Mouse (Mus musculus) hindbrain, embryonic 14.5 days (tissue): ENCODE results near the gene Rgs3. TPM values are rescaled to one million over a fixed set of nuclear protein-coding genes. Genes with fewer than 3 reads are reported as not detected.

Experiments used
- ATAC-seq: fragments of 200-750 bp; cut with Nextera tagmentation; 2 replicates; pipeline ENCODE4 v1.8.0; 2017; ENCODE audit warnings: moderate number of reproducible peaks, mild to moderate bottlenecking, moderate TSS enrichment, moderate library complexity; ENCODE audit not compliant: low FRiP score
- DNase-seq: peaks from one replicate; pipeline ENCODE4 v3.0.0-alpha.2; 2015; ENCODE audit warnings: low spot score
- H3K27ac ChIP-seq: fragments of 300-500 bp; sonication (generic); 2 replicates; pipeline ENCODE4 v1.5.1; 2014; ENCODE audit warnings: mild to moderate bottlenecking, moderate library complexity
- H3K27me3 ChIP-seq: fragments of 300-500 bp; sonication (generic); 2 replicates; pipeline ENCODE4 v1.6.1; 2014; ENCODE audit warnings: mild to moderate bottlenecking, low read length, mixed read lengths; ENCODE audit not compliant: control insufficient read depth, insufficient read depth
- H3K36me3 ChIP-seq: fragments of 300-500 bp; sonication (generic); replicated peaks from 2 replicates; pipeline ENCODE4 v1.6.1; 2014; ENCODE audit not compliant: control insufficient read depth, insufficient read depth
- H3K4me1 ChIP-seq: fragments of 300-500 bp; sonication (generic); replicated peaks from 2 replicates; pipeline ENCODE4 v1.6.1; 2014; ENCODE audit warnings: antibody characterized with exemption, low read length, mixed read lengths; ENCODE audit not compliant: control insufficient read depth, insufficient read depth
- H3K4me2 ChIP-seq: fragments of 300-500 bp; sonication (generic); replicated peaks from 2 replicates; pipeline ENCODE4 v1.6.1; 2014; ENCODE audit warnings: mild to moderate bottlenecking, moderate library complexity
- H3K4me3 ChIP-seq: fragments of 300-500 bp; sonication (generic); replicated peaks from 2 replicates; pipeline ENCODE4 v1.5.1; 2014; ENCODE audit warnings: mild to moderate bottlenecking, low read length
- H3K9ac ChIP-seq: fragments of 300-500 bp; sonication (generic); 2 replicates; pipeline ENCODE4 v1.6.1; 2014
- H3K9me3 ChIP-seq: fragments of 300-500 bp; sonication (generic); 2 replicates; pipeline ENCODE4 v1.6.1; 2016; ENCODE audit warnings: low read length; ENCODE audit not compliant: control insufficient read depth
- WGBS: fragments of 180-500 bp; shearing (Covaris S2); extraction: QIAGEN DNeasy Blood & Tissue Kit; methylation state at CpG from one replicate; pipeline ENCODE4 v1.1.7; 2014; 5-methylcytosine and 5-hydroxymethylcytosine counted together
- polyA plus RNA-seq: library from polyadenylated mRNA; unstranded; fragments of >200 nt; fragmentation: Nextera tagmentation; extraction: Ambion mirVana; gene quantifications from 2 replicates; pipeline ENCODE4 v1.2.1, GENCODE M21; 2014

The Rgs3 gene
- polyA plus RNA-seq, 1 experiment from 2014 or later = 42.9 TPM

- Histone ChIP-seq H3K9ac (peak overlapping the region; percentile 46), H3K4me1 (peaks cover 32% of the 10 kb centered on the region), H3K4me2 (peak overlapping the region; percentile 38), H3K9me3 (no peaks in the 10 kb centered on the region), H3K27ac (peak overlapping the region; percentile 81), H3K4me3 (peak overlapping the region; percentile 18), H3K36me3 (no peaks in the 10 kb centered on the region), H3K27me3 (no peaks in the 10 kb centered on the region)
- no peak for ATAC-seq
- WGBS = 88% methylated on average over 3 of the region's 3 CpGs
- DNase-seq = no peak
Observed at GRCm38 (mm10) chr4:62619965-62620244, 60.3 kb downstream of the Rgs3 start.

- H3K36me3 ChIP-seq = no peaks in the 10 kb centered on the region
- WGBS = 83% methylated on average over 9 of the region's 9 CpGs
- peak overlapping the region; percentile 38; the same call in 1 of the 2 replicates for H3K4me2 ChIP-seq
- no peaks in the 10 kb centered on the region for H3K27me3 ChIP-seq
- H3K4me3 ChIP-seq = no peak overlapping the region
- no peak for DNase-seq
- H3K9me3 ChIP-seq = no peaks in the 10 kb centered on the region
- H3K4me1 ChIP-seq = peaks cover 36% of the 10 kb centered on the region
- ATAC-seq = no peak
- no peak overlapping the region for H3K9ac ChIP-seq
- H3K27ac ChIP-seq = peak overlapping the region; percentile 56; the same call in 1 of the 2 replicates
Observed at GRCm38 (mm10) chr4:62621151-62621550, 61.5 kb downstream of the Rgs3 start.

GRCm38 (mm10) chr4:62621880-62622675 lies 62.4 kb downstream of the Rgs3 start:
- Histone ChIP-seq H3K27ac (peak overlapping the region; percentile 56), H3K27me3 (no peaks in the 10 kb centered on the region), H3K4me3 (no peak overlapping the region), H3K9ac (no peak overlapping the region), H3K4me2 (peak overlapping the region; percentile 38; the same call in 1 of the 2 replicates), H3K4me1 (peaks cover 36% of the 10 kb centered on the region), H3K9me3 (no peaks in the 10 kb centered on the region), H3K36me3 (no peaks in the 10 kb centered on the region)
- WGBS = 68% methylated on average over 14 of the region's 14 CpGs
- DNase-seq = no peak
- no peak for ATAC-seq

- H3K4me2 ChIP-seq = no peak overlapping the region
- no peaks in the 10 kb centered on the region for H3K9me3 ChIP-seq
- WGBS = 71% methylated on average over 13 of the region's 13 CpGs
- H3K9ac ChIP-seq = no peak overlapping the region; the same call in 1 of the 2 replicates
- H3K27ac ChIP-seq = no peak overlapping the region
- peaks cover 36% of the 10 kb centered on the region for H3K4me1 ChIP-seq
- H3K4me3 ChIP-seq = no peak overlapping the region
- no peaks in the 10 kb centered on the region for H3K27me3 ChIP-seq
- ATAC-seq = no peak
- no peaks in the 10 kb centered on the region for H3K36me3 ChIP-seq
- no peak for DNase-seq
Observed at GRCm38 (mm10) chr4:62623251-62624015, 63.8 kb downstream of the Rgs3 start.

GRCm38 (mm10) chr4:62624679-62625450 lies 65.2 kb downstream of the Rgs3 start:
- Histone ChIP-seq H3K36me3 (no peaks in the 10 kb centered on the region), H3K27me3 (no peaks in the 10 kb centered on the region), H3K4me1 (peaks cover 25% of the 10 kb centered on the region), H3K9ac (0 out of 2 replicates have a peak overlapping the region, but pooled peaks have one; percentile 17), H3K27ac (peak overlapping the region; percentile 54), H3K4me2 (no peak overlapping the region; the same call in 1 of the 2 replicates), H3K4me3 (no peak overlapping the region), H3K9me3 (no peaks in the 10 kb centered on the region)
- DNase-seq (no peak), ATAC-seq (peak; percentile 39; the same call in 1 of the 2 replicates)
- WGBS = 29% methylated on average over 15 of the region's 15 CpGs

- WGBS = 72% methylated on average over 19 of the region's 19 CpGs
- no peak overlapping the region for H3K4me2 ChIP-seq
- no peaks in the 10 kb centered on the region for H3K9me3 ChIP-seq
- H3K9ac ChIP-seq = 0 out of 2 replicates have a peak overlapping the region, but pooled peaks have one; percentile 17
- DNase-seq = no peak
- H3K27ac ChIP-seq = peak overlapping the region; percentile 54
- no peaks in the 10 kb centered on the region for H3K27me3 ChIP-seq
- H3K4me3 ChIP-seq = no peak overlapping the region
- H3K4me1 ChIP-seq = peaks cover 23% of the 10 kb centered on the region
- ATAC-seq = no peak
- no peaks in the 10 kb centered on the region for H3K36me3 ChIP-seq
Observed at GRCm38 (mm10) chr4:62625451-62626061, 65.9 kb downstream of the Rgs3 start.

GRCm38 (mm10) chr4:62626228-62627026 lies 66.8 kb downstream of the Rgs3 start:
- no peak for ATAC-seq
- DNase-seq = no peak
- WGBS = 74% methylated on average over 15 of the region's 15 CpGs

GRCm38 (mm10) chr4:62627331-62627730 lies 67.7 kb downstream of the Rgs3 start:
- H3K4me1 ChIP-seq = peaks cover 20% of the 10 kb centered on the region
- H3K27me3 ChIP-seq = no peaks in the 10 kb centered on the region
- H3K36me3 ChIP-seq = no peaks in the 10 kb centered on the region
- no peak overlapping the region for H3K4me3 ChIP-seq
- no peak overlapping the region for H3K9ac ChIP-seq
- DNase-seq = no peak
- no peak overlapping the region for H3K27ac ChIP-seq
- ATAC-seq = no peak
- 87% methylated on average over 4 of the region's 4 CpGs for WGBS
- H3K4me2 ChIP-seq = no peak overlapping the region
- H3K9me3 ChIP-seq = no peaks in the 10 kb centered on the region

More at GRCm38 (mm10) chr4:62626228-62627026, 66.8 kb downstream of the Rgs3 start:
- Histone ChIP-seq H3K9ac (no peak overlapping the region), H3K27me3 (no peaks in the 10 kb centered on the region), H3K27ac (no peak overlapping the region), H3K36me3 (no peaks in the 10 kb centered on the region), H3K9me3 (no peaks in the 10 kb centered on the region), H3K4me2 (no peak overlapping the region), H3K4me3 (no peak overlapping the region), H3K4me1 (peaks cover 23% of the 10 kb centered on the region)
